Mouse (Mus musculus): ENCODE results near the gene Mpped1.

The Mpped1 gene

DNA sequence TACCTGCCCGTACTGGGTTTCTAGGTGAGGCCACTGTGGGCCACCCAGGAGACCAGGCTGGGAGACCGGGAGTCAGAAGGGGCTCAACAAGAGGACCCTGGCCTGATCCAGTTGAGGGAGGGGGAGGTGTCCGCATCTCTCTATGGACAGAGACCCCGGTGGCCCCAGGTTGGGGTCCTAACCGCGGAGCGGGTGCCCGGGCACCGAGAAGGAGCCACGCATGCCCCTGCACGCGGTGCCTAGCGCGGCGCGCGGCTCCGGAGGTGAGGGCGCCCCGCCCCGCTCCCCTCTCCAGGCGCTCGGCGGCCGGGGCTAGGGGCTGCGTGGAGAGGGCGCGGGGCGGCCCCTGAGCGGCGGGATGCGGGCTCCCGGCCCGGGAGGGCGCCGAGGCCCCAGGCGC lies at the start of gene Mpped1:
Gene Mpped1 (plus strand): TSS at position 81 of the 400 bp plus-strand sequence.
- DNase-seq (ENCODE audit: low read depth, low spot score), result no peak

DNA sequence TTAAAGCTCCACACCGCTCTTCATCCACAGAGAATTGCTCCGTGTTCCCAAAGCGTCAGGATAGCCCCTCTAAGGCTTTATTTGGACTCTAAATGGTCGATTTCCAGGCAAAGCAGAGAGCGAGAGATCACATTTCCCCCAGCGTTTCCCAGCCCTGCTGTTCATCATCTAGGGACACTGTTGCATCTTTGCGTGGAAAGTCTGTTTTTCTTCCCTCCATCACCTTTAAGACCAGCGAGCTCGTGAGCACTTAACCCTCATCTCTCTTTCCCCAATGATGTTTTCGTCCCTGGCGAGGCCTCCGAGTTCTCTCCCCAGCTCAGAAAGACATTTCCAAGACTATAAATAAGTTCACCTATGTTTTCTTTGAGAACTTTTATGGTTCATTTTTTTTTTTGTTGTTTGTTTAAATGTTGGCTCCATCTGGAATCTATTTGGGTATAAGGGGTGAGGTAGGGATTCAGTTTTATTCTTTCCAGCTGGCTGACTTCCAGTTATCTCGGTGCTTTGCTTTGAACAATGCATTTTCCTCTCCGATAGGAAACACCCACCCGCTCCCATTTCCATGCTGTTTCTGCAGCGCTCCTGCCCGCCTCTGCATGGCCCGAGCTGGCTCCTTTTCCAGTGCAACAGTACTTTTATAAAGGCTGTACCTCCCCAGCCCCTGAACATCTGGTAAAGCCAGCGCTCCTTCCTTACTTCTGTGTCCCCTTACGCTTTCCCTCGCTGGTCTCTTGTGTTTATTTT lies 38.4 kb upstream of the Mpped1 start:
- DNase-seq (ENCODE audit: low read depth, low spot score), result no peak

DNA sequence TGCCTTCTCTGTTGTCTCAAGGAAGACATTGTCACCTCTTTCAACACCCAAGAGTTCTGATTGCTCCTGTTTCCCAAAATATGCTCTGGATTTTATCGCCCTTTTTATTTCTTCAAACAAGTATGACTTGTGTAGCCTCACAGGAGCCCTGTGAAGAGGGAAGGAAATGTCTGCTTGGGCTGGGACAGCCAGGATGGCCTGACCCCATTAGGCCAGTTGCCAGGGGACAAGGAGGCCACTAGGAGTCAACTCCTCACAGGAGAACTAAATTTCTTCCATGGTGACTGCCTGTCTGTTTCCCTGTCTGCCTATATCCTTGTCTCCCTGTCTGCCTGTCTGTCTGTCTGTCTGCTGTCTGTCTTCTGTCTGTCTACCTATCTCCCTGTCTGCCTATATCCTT lies 37.2 kb upstream of the Mpped1 start:
- no peak for DNase-seq (ENCODE audit: low read depth, low spot score)

DNA sequence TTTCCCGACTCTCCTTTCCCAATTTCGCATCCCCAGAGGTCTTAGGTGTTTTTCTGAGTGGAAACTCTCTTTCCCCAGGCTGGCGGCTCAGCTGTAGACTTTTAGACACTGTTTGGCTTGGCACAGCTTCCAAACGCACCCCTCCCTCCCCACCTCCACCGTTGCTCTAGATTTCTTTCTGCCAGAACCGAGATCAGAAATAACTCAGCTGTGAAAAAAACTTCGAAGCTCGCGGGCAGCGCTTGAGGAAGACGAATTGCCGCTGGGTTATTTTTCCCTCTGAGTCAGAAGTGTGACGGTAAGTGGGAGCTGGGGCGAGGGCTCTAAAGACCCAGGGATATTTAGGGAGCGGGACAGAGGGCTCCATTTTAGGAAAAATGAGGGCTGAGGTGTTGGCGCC lies 33.0 kb upstream of the Mpped1 start:
- DNase-seq (ENCODE audit: low read depth, low spot score), result no peak

DNA sequence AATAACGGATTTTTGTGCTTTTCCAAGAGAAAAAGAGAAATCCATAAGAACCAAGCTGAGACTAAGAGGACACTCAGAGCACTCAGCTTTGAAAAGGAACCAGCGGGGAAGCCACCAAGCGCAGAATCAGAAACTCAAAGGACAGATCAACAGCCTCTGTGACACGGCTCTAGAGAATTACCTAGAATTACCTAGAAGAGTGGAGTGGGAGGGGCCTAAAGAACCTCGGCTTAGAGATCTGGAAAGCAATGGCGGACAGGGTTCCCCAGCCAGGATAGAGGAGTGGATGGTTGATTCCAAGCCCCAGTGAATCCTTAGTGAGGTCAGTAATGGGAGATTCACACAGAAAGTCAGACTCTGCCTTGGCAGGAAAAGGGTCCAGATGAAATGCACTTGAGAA lies 30.3 kb upstream of the Mpped1 start:
- no peak for DNase-seq (ENCODE audit: low read depth, low spot score)

DNA sequence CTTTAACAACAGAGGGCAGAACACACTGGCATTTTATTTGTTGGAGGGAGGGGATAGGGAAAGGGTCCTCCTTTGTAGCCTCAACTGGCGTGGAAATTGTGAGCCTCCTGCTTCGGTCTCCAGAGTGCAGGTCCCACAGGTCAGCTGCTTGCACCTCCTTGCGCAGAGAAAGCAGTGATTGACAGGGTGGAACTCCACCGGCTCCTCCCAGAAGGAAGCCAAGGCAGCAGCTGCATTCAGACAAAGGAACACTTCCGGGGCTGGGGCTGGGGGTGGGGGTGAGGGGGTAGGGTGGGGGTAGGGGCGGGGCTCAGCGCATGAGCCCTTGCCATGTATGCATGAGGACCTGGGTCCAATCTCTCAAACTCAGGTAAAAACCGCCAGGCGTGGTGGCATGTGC lies 29.8 kb upstream of the Mpped1 start:
- DNase-seq (ENCODE audit: low read depth, low spot score), result no peak

DNA sequence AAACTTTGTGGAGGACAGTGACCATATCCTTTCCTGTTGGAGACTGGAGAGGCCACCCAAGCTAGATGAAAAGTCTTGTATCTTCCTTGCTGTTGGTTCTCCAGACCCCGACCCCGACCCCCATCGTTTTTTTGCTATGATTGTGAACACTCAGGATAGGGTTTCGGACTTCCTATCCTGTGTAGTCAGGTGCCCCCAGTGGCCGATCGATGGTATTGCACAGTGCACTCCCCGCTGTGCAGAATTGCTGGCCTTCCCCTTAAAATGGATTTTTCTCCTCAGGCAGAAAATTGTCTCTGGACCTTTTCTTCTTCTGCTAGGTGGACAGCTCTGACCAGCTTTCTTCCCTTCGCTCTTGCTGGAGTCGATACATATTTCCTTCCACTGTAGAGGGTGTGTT lies 22.5 kb upstream of the Mpped1 start:
- no peak for DNase-seq (ENCODE audit: low read depth, low spot score)

DNA sequence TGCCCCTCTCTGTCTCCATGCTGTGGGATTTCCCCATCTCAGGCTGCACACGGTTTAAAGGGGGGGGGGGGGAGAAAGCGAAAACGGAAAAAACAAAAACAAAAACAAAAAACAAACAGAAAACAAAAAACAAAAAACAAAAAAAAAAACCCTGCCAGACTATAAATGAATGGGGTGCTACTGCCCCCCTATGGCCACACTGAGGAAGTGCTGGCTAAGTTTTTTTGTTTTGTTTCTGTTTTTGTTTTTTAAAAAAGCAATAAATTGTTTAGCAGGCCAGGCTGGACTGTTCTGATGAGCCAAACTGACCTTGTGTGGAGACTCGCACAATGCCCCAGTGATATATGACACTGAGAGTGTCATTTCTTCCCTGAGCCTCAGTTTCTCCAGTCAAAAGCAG lies 20.3 kb upstream of the Mpped1 start:
- DNase-seq (ENCODE audit: low read depth, low spot score), result no peak

DNA sequence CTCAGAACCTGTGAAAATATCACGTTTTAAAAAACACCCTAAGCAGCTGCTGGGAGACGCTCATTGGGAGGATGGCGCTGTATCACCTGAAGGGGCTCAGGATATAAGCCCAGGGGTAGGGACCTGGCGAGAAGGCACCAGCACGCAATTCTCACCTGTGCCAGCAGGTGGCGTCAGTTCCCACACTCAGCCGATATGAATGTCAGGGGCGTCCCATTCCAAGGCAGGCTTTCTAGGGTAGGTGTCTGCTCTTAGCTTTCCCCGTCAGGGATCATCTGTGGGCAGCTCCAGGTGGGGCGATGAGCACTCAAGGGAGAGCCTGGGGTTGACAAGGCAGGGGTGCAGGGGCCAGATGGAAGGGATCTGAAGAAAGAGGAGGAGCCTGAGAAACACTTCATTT lies 18.6 kb upstream of the Mpped1 start:
- DNase-seq (ENCODE audit: low read depth, low spot score), result no peak

DNA sequence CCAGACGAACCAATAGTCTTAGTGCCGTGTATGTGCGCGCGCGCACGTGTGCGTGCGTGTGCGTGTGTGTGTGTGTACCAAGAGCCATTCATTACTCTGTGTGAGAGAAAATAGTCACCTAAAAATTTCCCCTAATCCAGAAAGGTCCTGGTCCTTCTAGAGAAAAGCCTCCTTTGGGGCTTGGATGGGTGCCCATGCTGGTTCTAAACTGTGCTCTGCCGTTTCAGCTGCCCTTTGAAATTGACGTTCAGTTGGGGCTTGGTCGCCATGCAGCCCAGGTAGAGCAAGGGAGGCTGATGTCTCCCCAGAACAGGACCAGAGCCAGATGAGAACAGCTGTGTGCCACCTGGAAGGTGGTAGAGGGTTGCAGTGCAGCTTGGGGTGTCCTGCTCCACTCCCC lies 17.8 kb upstream of the Mpped1 start:
- no peak for DNase-seq (ENCODE audit: low read depth, low spot score)

DNA sequence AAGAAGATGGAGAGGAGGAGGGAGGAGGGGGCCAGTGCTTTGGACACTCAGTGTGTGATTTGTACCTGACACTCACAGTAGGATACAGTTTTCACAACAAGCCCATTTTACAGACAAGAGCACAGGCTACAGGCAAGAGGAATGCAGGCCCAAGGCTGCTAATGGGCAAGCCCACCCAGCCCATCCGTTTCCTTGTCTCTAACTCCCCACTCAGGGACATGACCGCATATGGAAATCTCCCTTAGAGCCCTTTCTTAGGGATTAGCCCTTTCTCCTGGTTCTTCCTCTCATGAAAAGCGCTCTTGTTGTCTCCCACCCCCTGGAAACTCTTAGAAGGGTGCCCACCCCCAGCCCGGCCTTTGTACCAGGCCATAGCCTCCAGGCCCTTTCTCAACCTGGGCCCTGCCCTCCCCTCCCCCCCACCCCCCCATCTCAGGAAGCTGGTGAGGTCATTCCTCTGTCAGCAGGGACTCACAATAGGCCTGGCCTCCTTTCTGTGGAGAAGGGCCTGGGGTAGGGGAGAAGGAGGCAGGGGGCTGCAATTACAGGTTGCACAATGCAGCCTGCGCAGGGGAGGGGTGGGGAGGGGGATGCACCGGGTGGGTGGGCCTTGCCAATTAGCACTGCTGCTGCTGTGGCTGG lies 13.8 kb upstream of the Mpped1 start:
- no peak for DNase-seq (ENCODE audit: low read depth, low spot score)

DNA sequence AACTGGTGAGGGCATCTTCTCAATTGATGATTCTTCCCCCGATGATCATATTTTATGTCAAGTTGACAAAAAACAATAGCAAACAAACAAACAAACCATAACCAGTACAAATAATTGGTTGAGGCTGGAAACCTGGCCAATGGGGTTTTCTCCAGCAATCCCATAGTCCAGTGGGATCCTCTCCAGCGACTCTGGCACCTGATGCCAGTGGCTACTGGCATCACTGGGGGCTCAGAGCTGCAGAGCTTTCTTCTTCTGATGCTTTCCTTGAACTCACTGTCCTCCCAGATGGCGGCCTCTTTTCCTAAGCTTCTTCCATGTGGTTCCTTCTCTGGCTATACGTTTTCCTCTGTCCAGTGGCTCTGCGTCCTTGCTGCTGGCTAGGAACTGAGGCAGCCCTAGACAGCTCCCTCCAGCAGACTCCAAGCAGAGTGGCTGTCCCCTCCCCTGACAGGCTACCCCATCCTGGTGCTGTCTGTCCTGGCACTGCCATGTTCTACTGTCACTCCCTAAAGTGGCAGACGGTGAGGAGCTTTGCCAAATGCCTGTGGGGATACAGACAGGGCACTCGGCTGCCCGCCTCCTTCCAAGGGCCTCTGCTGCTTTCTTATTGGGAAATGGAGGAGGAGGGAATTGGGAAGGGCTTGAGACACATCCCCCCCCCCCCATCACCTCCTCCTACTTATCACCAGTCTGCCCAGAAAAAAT lies 7.8 kb upstream of the Mpped1 start:
- DNase-seq (ENCODE audit: low read depth, low spot score), result no peak

DNA sequence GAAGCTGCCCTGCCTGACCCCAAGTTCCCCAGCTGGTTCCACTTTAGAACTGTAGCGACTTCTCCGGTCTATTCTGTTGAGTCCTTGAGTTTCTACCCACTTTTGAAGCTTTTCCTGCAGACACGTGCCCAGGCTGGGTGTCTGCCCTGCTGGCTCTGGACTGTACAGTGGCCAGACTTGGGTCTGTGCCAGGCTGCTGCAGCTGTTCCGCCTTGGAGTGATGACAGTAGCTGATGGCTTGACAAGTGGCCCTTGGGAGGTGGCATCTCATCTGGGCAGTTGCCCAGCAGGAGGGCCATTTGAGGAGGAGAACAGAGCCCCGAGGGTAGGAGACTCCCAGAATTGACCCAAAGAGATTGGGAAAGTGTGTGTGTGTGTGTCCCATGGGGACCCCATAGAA lies 6.8 kb upstream of the Mpped1 start:
- DNase-seq (ENCODE audit: low read depth, low spot score), result no peak

DNA sequence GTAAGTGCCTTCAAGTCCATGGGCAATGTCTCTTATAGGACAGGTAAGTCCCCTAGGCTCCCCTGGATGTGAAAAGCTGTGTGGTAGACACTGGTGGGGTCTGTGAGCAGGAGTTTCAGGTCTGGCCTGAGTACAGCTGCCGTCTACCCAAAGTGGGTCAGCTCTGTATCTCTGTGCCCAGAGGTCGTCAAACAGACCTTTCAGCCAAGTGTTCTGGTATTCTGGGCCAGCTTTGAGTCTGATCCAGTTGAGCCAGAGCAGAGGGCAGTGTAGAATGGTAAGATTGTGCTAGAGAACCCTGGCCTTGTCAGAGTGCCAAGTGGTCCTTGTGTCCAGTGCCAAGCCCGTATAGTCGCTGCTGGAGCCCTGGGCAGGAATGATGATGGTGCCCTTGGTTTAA lies 6.3 kb upstream of the Mpped1 start:
- DNase-seq (ENCODE audit: low read depth, low spot score), result no peak

DNA sequence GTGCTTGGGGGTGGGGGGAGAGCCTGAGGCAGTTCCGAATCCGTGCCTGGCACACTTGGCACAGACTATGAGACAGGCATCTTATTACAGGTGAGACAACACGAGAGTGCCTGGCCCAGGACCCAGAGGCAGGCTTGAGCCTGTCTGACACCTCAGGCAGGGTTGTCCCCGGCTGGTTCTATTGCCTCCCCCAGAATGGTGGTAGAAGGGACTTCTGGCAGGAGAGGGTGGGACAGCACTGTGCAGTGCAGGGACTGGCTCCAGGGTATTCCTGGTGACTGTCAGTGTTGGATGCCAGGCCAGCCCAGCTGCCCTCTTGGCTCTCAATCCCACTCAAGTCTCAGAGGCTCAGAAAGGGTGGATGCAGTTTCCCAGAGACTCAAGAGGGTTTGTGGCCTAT lies 4.3 kb upstream of the Mpped1 start:
- no peak for DNase-seq (ENCODE audit: low read depth, low spot score)

DNA sequence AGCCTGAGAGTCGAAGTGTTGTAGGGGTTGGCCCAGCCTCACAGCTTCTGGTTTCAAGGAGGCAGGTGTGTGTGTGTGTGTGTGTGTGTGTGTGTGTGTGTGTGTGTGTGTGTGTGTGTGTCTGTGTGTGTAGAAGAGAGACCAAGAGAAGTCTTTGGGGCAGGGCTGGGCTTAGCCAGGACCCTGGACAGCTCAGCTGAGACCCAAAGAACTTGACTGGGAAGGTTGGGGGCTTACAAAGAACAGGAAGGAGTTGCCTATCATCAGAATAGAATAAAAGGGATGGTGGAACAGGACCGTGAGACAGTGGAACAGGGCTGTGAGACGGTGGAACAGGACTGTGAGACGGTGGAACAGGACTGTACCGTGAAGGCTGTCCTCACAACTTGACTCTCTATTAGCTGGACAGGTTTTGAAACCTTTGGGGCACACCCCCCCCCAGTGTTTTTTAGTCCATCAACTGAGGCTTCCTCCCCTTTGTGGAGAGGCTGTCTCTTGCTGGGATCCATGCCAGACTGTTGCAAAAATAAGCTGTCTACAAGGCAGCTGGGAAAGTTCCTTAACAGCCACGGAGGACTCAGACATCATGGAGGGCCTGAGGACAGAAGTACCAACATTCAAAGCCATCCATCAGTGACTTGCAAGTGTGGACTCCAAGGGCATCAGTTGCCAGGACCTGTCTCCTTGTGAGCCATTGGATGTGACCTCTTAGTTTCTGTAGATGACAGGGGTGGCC lies 2.8 kb upstream of the Mpped1 start:
- no peak for DNase-seq (ENCODE audit: low read depth, low spot score)

DNA sequence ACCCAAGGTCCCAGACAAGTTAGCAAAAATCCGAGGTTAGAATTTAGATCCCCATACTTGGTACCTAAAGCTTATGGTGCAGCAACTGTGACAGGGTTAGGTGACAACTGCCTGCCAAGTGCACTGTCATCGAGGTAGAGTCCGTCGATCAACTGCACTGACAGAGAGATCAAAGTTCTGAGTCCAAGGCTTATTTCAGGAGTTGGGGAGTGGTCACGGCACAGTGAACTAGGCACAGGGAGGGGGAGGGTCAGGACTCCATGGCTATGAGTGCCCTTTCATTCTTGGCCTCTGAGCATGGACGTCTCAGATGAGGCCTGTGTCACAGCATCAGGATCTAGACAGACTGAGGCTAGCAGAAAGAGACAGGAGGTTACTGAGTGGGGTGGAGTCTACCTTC lies 1.8 kb upstream of the Mpped1 start:
- no peak for DNase-seq (ENCODE audit: low read depth, low spot score)

DNA sequence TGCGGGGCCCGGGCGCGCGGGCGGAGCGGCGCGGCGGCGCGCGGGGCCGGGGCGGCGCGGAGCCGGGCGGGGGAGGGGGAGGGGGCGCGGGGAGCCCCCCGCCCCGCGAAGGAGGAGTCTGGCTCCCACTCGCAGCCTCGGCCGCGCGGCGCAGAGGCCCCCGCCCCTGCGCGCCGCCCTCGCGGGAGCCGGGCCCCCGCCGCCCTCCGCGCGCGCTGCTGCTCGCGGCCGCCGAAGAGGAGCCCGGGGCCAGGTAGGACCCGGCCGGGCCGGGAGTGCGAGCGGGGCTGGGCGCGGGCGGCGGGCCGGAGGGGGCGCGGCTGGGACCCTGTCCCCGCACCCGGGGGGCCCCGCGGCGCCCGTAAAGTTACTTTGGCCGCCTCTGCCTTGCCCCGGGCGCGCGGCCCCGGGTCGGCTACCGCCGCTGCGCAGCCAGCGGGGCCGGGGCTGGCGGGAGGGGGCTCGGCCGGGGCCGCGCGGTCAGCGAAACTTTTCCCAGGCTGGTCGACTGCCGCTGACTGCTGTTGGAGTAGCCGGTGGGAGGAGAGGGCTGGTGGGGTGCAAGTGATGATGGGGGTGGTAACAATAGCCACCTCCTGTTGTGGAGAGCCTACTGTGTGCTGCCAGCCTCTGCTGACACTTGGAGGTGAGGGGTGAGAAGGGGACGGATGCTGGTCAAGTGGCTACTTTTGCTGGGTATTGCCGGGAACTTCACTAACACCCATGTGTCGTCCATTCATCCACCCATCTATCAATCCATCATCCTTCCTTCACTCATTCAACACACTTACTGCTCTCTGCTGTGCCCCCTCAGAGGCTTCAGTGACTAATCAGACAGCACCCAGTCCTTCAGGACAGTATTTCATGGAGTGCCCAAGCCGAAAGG lies 831 bp downstream of the Mpped1 start:
- no peak for DNase-seq (ENCODE audit: low read depth, low spot score)

DNA sequence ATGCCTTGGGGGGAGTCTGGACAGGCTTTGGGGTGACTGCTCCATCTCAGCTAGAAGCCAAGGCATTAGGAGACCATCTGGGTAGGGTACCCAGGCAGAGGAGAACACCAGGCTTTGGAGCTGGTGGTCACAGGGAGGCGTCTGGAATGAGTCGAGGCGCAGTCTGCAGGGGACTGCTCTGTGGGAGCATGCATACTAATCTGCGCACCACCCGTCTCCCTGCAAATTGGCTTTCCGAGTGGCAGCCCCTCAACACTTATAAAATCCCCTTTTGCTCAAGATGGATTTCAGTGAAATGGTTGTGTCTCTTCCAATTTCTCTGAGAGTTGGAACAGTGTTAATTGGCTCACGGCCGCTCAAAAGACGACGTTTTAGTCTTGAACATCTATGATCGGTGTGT lies 2.0 kb downstream of the Mpped1 start:
- no peak for DNase-seq (ENCODE audit: low read depth, low spot score)

DNA sequence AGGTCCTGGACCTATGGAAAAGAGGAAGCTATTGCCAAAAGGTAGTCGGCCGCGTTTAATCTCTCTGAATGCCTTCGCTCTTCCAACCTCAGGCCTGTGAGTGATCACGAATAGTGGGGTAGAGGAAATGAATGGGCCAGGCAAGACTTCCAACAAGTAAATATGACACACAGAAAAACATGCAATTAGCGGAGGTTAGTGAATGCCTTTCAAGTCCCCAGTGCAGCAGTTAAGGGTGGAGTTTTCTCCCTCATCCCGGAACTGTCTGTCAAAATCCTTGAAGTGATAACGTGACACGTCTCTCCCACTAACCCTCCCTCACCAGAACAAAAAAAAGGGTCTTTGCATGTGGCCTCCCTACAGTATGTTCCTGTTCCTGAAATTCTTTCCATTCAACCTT lies 3.0 kb downstream of the Mpped1 start:
- DNase-seq (ENCODE audit: low read depth, low spot score), result no peak

DNA sequence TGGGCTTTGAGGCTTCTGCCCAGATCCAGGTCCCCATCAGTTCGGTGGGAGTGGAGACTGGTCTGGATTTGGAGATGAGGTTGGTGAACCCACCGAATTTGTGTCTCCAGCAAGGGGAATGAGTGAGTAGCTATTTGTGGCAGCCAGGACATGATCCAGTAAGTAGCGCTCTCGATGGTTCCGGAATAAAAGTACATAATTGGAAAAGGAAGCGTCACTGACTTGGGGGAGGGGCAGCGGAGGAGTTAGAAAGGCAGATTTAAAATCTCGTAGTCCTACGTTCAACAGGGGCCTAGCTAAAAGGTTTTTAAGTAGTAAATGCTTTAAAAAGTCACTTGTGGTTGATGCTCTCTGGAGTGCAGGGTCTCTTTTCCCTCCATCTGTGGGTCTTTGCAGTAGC lies 5.5 kb downstream of the Mpped1 start:
- DNase-seq (ENCODE audit: low read depth, low spot score), result no peak
